Mouse (Mus musculus) heart, embryonic 11.5 days (tissue): Measurements from ENCODE around the gene Ippk. TPM values are rescaled to one million over a fixed set of nuclear protein-coding genes. Genes with fewer than 3 reads are reported as not detected.

Experiments
- ATAC-seq: fragments of 200-750 bp; cut with Nextera tagmentation; replicated peaks from 2 replicates; pipeline ENCODE4 v1.8.0; 2017; ENCODE audit warnings: moderate library complexity; ENCODE audit not compliant: insufficient number of reproducible peaks, low FRiP score, low TSS enrichment
- H3K27ac ChIP-seq: fragments of 300-500 bp; sonication (generic); 2 replicates; pipeline ENCODE4 v1.5.1; 2014; ENCODE audit warnings: mild to moderate bottlenecking, low read depth, low read length
- H3K27me3 ChIP-seq: fragments of 300-500 bp; sonication (generic); 2 replicates; pipeline ENCODE4 v1.6.1; 2014; ENCODE audit warnings: mild to moderate bottlenecking, low read length, mixed read lengths; ENCODE audit not compliant: control insufficient read depth, insufficient read depth
- H3K36me3 ChIP-seq: fragments of 300-500 bp; sonication (generic); 2 replicates; pipeline ENCODE4 v1.6.1; 2014; ENCODE audit warnings: mild to moderate bottlenecking, low read length, moderate library complexity, mixed read lengths; ENCODE audit not compliant: control insufficient read depth, insufficient read depth
- H3K4me1 ChIP-seq: fragments of 300-500 bp; sonication (generic); 2 replicates; pipeline ENCODE4 v1.6.1; 2014; ENCODE audit warnings: low read length; ENCODE audit not compliant: control insufficient read depth, insufficient read depth
- H3K4me2 ChIP-seq: fragments of 300-500 bp; sonication (generic); 2 replicates; pipeline ENCODE4 v1.6.1; 2014; ENCODE audit warnings: mild to moderate bottlenecking, moderate library complexity
- H3K4me3 ChIP-seq: fragments of 300-500 bp; sonication (generic); 2 replicates; pipeline ENCODE4 v1.5.1; 2014; ENCODE audit warnings: low read depth, low read length
- H3K9ac ChIP-seq: fragments of 300-500 bp; sonication (generic); 2 replicates; pipeline ENCODE4 v1.6.1; 2014; ENCODE audit warnings: mild to moderate bottlenecking, low read depth, low read length, moderate library complexity
- H3K9me3 ChIP-seq: fragments of 300-500 bp; sonication (generic); replicated peaks from 2 replicates; pipeline ENCODE4 v1.6.1; 2016; ENCODE audit warnings: low read length; ENCODE audit not compliant: control insufficient read depth
- WGBS: fragments of 180-500 bp; shearing (Covaris S2); extraction: QIAGEN DNeasy Blood & Tissue Kit; methylation state at CpG from one replicate; pipeline ENCODE4 v1.1.7; 2014; ENCODE audit not compliant: insufficient replicate concordance; 5-methylcytosine and 5-hydroxymethylcytosine counted together
- polyA plus RNA-seq: library from polyadenylated mRNA; unstranded; fragments of >200 nt; fragmentation: Nextera tagmentation; extraction: Ambion mirVana; gene quantifications from 2 replicates; pipeline ENCODE4 v1.2.1, GENCODE M21; 2014

Gene Ippk
- polyA plus RNA-seq, 1 experiment from 2014 or later = 11.1 TPM

DNA sequence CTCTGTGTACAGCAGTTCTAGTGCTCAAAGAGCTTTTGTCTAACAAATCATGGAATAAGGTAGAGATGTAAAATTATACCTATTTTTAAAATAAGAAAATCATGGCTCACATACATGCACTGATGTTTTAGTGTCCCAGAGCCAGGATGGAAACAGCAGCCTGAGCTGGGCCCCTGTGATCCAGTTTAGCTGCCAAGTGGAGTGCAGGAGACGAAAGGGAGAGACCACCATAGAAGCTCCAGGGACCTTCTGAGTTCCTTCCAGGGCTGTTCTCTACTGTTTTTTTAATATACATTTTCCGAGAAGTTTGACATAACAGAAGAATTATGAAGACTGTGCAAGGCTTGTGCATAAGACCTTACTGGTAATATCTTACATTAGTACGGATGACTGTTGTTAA is 56.8 kb downstream of the Ippk start:
- H3K4me1 ChIP-seq = peaks cover 4% of the 10 kb centered on the region; the same call in 1 of the 2 replicates
- no peak overlapping the region for H3K4me2 ChIP-seq
- WGBS = 84% methylated on average over 3 of the region's 3 CpGs
- H3K36me3 ChIP-seq = no peaks in the 10 kb centered on the region
- peak overlapping the region; percentile 15; the same call in 1 of the 2 replicates for H3K27ac ChIP-seq
- no peaks in the 10 kb centered on the region for H3K27me3 ChIP-seq
- H3K4me3 ChIP-seq = no peak overlapping the region
- no peaks in the 10 kb centered on the region for H3K9me3 ChIP-seq
- H3K9ac ChIP-seq = no peak overlapping the region
- no peak for ATAC-seq

- no peak for ATAC-seq
- H3K27ac ChIP-seq = no peak overlapping the region
- H3K36me3 ChIP-seq = no peaks in the 10 kb centered on the region
- WGBS = 90% methylated on average over 6 of the region's 6 CpGs
- H3K4me2 ChIP-seq = no peak overlapping the region
- no peak overlapping the region for H3K9ac ChIP-seq
- H3K9me3 ChIP-seq = no peaks in the 10 kb centered on the region
- peaks cover 4% of the 10 kb centered on the region; the same call in 1 of the 2 replicates for H3K4me1 ChIP-seq
- no peaks in the 10 kb centered on the region for H3K27me3 ChIP-seq
- no peak overlapping the region for H3K4me3 ChIP-seq
Observed at GRCm38 (mm10) chr13:49478851-49479374, 57.9 kb downstream of the Ippk start.

GRCm38 (mm10) chr13:49479399-49479798 is 58.4 kb downstream of the Ippk start:
- Histone ChIP-seq H3K4me1 (peaks cover 4% of the 10 kb centered on the region; the same call in 1 of the 2 replicates), H3K9ac (no peak overlapping the region), H3K4me3 (no peak overlapping the region), H3K4me2 (no peak overlapping the region), H3K27me3 (no peaks in the 10 kb centered on the region), H3K27ac (no peak overlapping the region), H3K9me3 (no peaks in the 10 kb centered on the region), H3K36me3 (no peaks in the 10 kb centered on the region)
- no peak for ATAC-seq
- WGBS = 80% methylated on average over 4 of the region's 4 CpGs

- no peaks in the 10 kb centered on the region for H3K36me3 ChIP-seq
- H3K9me3 ChIP-seq = no peaks in the 10 kb centered on the region
- 63% methylated on average over 2 of the region's 2 CpGs for whole genome bisulfite sequencing
- H3K4me2 ChIP-seq = no peak overlapping the region
- no peak overlapping the region for H3K9ac ChIP-seq
- no peaks in the 10 kb centered on the region for H3K27me3 ChIP-seq
- H3K4me1 ChIP-seq = peaks cover 4% of the 10 kb centered on the region; the same call in 1 of the 2 replicates
- H3K27ac ChIP-seq = no peak overlapping the region
- H3K4me3 ChIP-seq = no peak overlapping the region
- peak; percentile 72; the same call in 1 of the 2 replicates for ATAC-seq
Observed at GRCm38 (mm10) chr13:49480057-49480456, 59.0 kb downstream of the Ippk start.

DNA sequence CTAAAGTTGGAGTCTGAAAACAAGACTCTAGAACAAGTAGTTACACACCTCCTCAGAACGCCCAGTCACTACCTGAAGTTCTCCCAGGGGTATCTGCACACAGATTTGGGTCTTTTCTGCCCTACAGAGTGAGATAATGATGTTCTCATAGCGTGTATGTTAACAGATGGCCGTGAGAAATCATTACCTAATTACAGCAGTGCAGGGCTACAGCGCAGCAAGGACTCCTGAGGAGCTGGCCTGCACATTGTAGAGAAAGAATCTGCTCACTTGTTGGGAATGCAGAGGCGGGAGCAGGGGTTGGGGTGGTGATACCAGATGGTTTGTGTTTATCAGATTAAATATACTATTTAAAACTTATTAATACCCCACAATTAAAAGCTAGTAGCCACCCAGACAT is 59.5 kb downstream of the Ippk start:
- 69% methylated on average over 5 of the region's 5 CpGs for WGBS
- H3K36me3 ChIP-seq = no peaks in the 10 kb centered on the region
- peaks cover 4% of the 10 kb centered on the region; the same call in 1 of the 2 replicates for H3K4me1 ChIP-seq
- H3K27me3 ChIP-seq = no peaks in the 10 kb centered on the region
- no peak for ATAC-seq
- H3K9ac ChIP-seq = no peak overlapping the region
- no peak overlapping the region for H3K27ac ChIP-seq
- no peaks in the 10 kb centered on the region for H3K9me3 ChIP-seq
- no peak overlapping the region for H3K4me2 ChIP-seq
- H3K4me3 ChIP-seq = no peak overlapping the region

DNA sequence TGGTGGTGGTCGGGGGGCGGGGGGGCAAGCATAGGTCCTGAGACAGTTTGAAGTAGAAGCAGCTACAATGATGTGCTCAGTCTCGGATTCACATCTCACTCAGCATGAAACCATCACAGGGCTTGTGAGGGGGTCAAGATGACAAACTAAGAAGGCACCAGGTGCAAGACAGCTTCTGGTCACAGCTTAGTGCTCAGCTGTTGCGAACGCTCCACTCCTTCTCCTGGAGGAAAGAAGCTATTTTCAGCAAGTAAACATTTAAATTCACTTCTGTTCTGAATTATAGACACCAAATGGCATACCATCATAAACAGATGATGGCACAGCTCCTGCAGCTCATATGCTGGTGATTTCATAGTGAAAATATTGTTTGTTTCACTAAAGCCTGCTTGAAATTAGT is 64.3 kb downstream of the Ippk start:
- Histone ChIP-seq H3K4me1 (peaks cover 4% of the 10 kb centered on the region; the same call in 1 of the 2 replicates), H3K9me3 (no peaks in the 10 kb centered on the region), H3K4me3 (no peak overlapping the region), H3K36me3 (no peaks in the 10 kb centered on the region), H3K9ac (no peak overlapping the region), H3K27ac (no peak overlapping the region), H3K27me3 (no peaks in the 10 kb centered on the region), H3K4me2 (no peak overlapping the region)
- no peak for ATAC-seq
- WGBS = 81% methylated on average over 5 of the region's 5 CpGs

GRCm38 (mm10) chr13:49492376-49493368 is 71.6 kb downstream of the Ippk start, which contains the start of gene Tes3-ps:
Gene Tes3-ps, plus strand, starts transcription at chr13:49493318.
- no peaks in the 10 kb centered on the region for H3K27me3 ChIP-seq
- H3K9ac ChIP-seq = no peak within 1 kb of the TSS
- H3K36me3 ChIP-seq = no peaks in the 10 kb centered on the region
- no peaks in the 10 kb centered on the region for H3K9me3 ChIP-seq
- no peak for ATAC-seq
- no peak within 1 kb of the TSS for H3K27ac ChIP-seq
- 46% methylated on average over 6 of the region's 6 CpGs for WGBS
- peaks cover 12% of the 10 kb centered on the region; the same call in 1 of the 2 replicates for H3K4me1 ChIP-seq
- H3K4me2 ChIP-seq = no peak within 1 kb of the TSS
- no peak within 1 kb of the TSS for H3K4me3 ChIP-seq

DNA sequence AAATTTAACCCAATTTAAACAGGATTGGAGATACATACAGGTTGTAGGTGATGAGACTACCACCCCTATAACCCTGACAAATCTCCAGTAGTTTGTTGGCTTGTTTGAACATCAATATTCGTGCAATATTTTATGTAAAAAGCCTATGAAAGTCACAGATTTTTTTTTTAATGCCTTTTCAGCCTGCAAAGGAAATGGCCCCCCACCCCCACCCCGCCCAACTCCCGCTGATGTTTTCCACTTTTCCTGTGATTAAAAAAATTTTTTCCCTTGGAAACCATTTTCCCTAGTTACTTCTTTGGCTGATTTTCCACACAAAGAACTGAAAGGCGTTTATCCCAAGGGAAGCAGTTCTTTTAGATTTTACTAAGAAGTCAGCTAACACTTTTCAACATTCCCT is 83.5 kb downstream of the Ippk start, which contains the start of gene Ecm2:
TSS of gene Ecm2 (plus strand) at position 301 of the 400 bp plus-strand sequence.
- Histone ChIP-seq H3K27ac (no peak within 1 kb of the TSS), H3K4me1 (no peaks in the 10 kb centered on the region), H3K4me2 (no peak within 1 kb of the TSS; the same call in 1 of the 2 replicates), H3K36me3 (no peaks in the 10 kb centered on the region), H3K27me3 (no peaks in the 10 kb centered on the region), H3K9ac (no peak within 1 kb of the TSS), H3K9me3 (no peaks in the 10 kb centered on the region), H3K4me3 (no peak within 1 kb of the TSS)
- no peak for ATAC-seq
- 71% methylated on average over 4 of the region's 4 CpGs for WGBS
